Mouse (Mus musculus): ENCODE results near the gene Mettl7a2. TPM values are rescaled to one million over a fixed set of nuclear protein-coding genes. Genes with fewer than 3 reads are reported as not detected.

Mettl7a2 gene
- not detected in 2 replicates for polyA plus RNA-seq (2012; ENCODE audit: low replicate concordance)

DNA sequence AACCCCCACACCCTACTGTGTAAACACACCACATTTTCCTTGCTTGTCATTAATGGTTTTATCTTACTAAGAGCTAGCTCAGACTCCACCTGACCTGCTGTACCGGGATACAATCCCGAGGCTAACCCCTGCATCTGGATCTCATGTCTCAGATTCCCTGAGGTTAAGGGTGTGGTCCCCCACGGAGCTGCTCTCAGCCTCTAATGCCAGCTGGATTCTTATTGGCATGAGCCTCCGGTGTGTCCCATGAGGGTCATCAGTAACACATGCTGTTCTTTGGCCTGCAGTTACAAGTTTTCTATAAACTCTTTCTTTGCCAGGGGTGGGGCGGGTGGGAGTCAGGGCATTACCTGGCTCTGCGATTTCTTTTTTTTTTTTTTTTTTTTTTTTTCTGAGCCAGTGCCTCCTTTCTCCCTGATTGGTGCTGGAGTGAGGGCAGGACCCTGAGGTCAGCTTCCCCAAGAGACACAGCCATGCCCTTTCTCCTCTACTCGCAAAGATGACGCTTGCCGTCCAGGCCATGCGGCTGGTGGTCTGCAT is at the start of gene Mettl7a2, which contains the start of gene Methig1:
Mettl7a2 (plus strand) TSS at position 490 of the 540 bp plus-strand sequence.
Methig1 (plus strand) TSS at position 439 of the 540 bp plus-strand sequence.

DNA sequence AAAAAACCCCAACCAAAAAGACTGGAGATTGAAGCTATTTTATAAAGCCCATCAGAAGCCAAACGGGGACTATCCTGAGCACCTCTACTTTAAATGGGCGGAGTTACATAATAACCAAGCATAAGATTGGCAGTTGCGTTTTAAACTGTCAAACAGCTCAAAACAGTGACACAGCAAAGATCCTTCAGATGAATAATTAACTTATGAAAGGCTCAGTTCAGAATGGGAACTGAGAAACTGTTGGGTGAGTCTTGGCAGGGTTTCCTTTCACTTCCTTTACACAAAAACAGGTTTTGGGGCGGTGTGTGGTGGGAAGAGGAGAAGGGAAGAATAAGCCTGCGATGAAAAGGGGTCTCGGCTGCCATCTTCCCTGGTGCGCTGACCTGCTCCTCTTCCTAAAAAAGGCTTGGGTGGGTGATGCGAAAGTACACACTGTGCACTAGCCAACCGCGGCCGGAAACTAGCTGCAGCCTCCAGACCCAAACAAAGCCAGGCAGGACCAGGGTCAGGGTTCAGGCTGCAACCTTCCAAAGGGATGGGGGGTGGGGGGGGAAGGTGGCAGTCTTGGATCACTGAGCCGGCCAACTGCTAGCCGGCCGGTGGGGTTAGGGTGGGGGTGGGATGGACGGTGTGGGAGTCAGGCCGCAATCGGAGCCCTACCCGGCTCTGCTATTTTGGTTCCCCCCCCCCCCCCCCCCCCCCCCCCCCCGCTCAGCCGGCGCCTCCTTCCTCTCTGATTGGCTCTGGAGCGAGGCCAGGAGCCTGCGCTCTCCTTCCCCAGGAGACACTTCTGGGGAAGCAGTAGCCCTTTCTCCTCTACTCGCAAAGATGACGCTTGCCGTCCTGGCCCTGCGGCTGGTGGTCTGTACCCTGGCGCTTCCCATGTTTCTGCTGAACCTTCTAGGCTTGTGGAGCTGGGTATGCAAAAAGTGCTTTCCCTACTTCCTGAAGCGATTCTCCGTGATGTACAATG is 48.7 kb upstream of the Mettl7a2 start, which contains the start of gene Mettl7a1:
Mettl7a1 (plus strand) TSS at position 122 of the 973 bp plus-strand sequence.

DNA sequence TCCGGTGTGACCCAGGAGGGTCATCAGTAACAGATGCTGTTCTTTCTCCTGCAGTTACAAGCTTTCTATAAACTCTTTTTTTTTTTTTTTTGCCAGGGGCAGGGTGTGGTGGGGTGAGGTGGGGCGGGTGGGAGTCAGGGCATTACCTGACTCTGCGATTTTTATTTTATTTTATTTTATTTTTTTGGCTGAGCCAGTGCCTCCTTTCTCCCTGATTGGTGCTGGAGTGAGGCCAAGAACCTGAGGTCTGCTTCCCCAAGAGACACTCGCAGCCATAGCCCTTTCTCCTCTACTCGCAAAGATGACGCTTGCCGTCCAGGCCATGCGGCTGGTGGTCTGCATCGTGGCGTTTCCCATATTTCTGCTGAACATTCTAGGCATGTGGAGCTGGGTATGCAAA is 18.4 kb upstream of the Mettl7a2 start, which contains the start of gene Mettl7a3:
Mettl7a3 (plus strand) TSS at position 301 of the 400 bp plus-strand sequence.

DNA sequence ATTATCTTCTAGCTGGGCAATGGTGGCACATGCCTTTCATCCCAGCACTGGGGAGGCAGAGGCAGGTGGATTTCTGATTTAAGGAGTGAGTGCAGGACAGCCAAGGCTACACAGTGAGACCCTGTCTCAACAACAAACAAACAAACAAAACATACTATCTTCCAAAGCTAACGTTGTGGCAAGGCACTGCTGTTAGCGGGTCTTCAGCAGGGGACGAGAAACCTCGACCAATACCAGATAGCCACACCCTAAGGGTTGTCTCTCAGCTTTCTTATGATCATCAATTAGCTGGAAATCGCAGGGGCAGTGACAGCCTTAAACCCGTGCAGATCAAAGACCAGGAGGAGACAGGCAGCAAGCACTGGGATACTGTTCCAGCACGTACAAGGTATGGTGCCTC is 11.2 kb downstream of the Mettl7a2 start, which contains the start of gene Higd1c:
Higd1c (plus strand) TSS at position 301 of the 400 bp plus-strand sequence.

Other genes starting within 250 kb of the Mettl7a2 start
- gene Atf1, start 125.4 kb upstream of the Mettl7a2 start, polyA plus RNA-seq (2012; ENCODE audit: low replicate concordance) = 32.7 and 55.2 TPM in 2 replicates
- not detected in 2 replicates for gene Tmprss12, start 72.4 kb upstream of the Mettl7a2 start, polyA plus RNA-seq (2012; ENCODE audit: low replicate concordance)
- 31.8 and 54.7 TPM in 2 replicates for gene Mettl7a1, start 49.1 kb upstream of the Mettl7a2 start, polyA plus RNA-seq (2012; ENCODE audit: low replicate concordance)
- not detected in 2 replicates for gene Mettl7a3, start 18.3 kb upstream of the Mettl7a2 start, polyA plus RNA-seq (2012; ENCODE audit: low replicate concordance)
- gene Methig1, start 51 bp upstream of the Mettl7a2 start, polyA plus RNA-seq (2012; ENCODE audit: low replicate concordance) = not detected in 2 replicates
- gene Higd1c, start 11.3 kb downstream of the Mettl7a2 start, polyA plus RNA-seq (2012; ENCODE audit: low replicate concordance) = not detected in 2 replicates
- gene Gm5475, start 68.9 kb downstream of the Mettl7a2 start, polyA plus RNA-seq (2012; ENCODE audit: low replicate concordance) = 0.05 TPM in 1 of 2 replicates, not detected in the other
- 2.2 and 3.5 TPM in 2 replicates for gene Slc11a2, start 71.9 kb downstream of the Mettl7a2 start, polyA plus RNA-seq (2012; ENCODE audit: low replicate concordance)
- gene Letmd1, start 115.8 kb downstream of the Mettl7a2 start, polyA plus RNA-seq (2012; ENCODE audit: low replicate concordance) = 13.1 and 38.6 TPM in 2 replicates
- gene Csrnp2, start 142.3 kb downstream of the Mettl7a2 start, polyA plus RNA-seq (2012; ENCODE audit: low replicate concordance) = 1.7 and 2.5 TPM in 2 replicates
- gene Tfcp2, start 198.8 kb downstream of the Mettl7a2 start, polyA plus RNA-seq (2012; ENCODE audit: low replicate concordance) = 3.1 and 3.6 TPM in 2 replicates
- 86.9 and 151 TPM in 2 replicates for gene Pou6f1, start 246.8 kb downstream of the Mettl7a2 start, polyA plus RNA-seq (2012; ENCODE audit: low replicate concordance)